Mouse (Mus musculus) hematopoietic stem cell, adult 5-6 weeks (primary cell): ENCODE results near the gene Gm3336. TPM values are rescaled to one million over a fixed set of nuclear protein-coding genes. Genes with fewer than 3 reads are reported as not detected.
A peak's percentile ranks its signal among the peaks of the same experiment; 100 is the strongest.

Experiments
- ATAC-seq, 2 experiments: fragments of 125-278 bp in 1 of 2; replicated peaks in 1 of 2; 2 replicates each; pipeline ENCODE4 v1.8.0; 2016 to 2017; ENCODE audit warnings: inconsistent platforms in 2 of 2, mild to moderate bottlenecking in 2 of 2, moderate number of reproducible peaks in 2 of 2, low read depth in 1 of 2, moderate TSS enrichment in 1 of 2; ENCODE audit not compliant: low FRiP score in 2 of 2, poor library complexity in 2 of 2, severe bottlenecking in 2 of 2, insufficient read depth in 1 of 2, low TSS enrichment in 1 of 2
- total RNA-seq: library from RNA; stranded (forward); fragments of 172-1452, 232-1000 nt; gene quantifications from 2 replicates; pipeline ENCODE4 v1.2.3, GENCODE M21; 2017

Gm3336 gene
- total RNA-seq, 1 experiment from 2014 or later: not detected

DNA sequence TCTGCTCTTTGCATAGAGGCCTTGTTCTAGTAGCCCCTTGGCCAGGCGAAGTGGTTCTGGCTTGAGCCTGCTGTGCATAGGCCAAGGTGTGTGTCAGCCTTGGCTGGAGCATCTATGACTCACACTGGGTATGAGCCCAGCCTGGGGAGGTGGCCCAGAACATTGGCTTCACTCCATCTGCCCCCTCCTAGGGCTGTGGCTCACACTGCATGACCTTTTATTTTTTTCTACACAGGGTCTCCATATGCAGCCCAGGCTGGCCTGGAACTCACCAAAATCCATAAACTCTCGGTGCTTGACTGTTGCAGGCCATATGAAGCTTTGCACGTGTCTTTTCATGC, 15.5 kb upstream of the Gm3336 start:
- ATAC-seq: no peak; a peak in 1 of 4 replicates

- no peak for ATAC-seq
These were observed 15.1 kb upstream of the Gm3336 start, which contains the start of gene Iqcn for GRCm38 (mm10) chr8:70703287-70703686. Gene Iqcn, plus strand, starts transcription at chr8:70703457.

DNA sequence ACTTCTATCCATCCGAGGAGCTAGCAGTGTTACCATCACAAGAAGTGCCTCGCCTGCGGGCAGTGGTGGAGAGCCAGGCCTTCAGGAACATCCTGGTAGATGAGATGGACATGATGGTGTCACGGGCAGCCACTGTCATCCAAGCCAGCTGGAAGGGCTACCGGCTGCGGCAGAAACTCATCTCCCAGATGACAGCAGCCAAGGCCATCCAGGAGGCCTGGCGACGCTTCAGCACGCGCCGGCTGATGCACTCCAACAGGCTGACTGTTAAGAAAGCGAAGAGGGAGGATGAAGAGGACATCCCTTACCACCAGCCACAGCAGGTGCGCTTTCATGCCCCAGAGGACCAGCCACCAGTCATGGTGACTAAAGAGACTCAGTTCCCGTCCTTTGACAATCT, 10.1 kb upstream of the Gm3336 start:
- no peak for ATAC-seq

GRCm38 (mm10) chr8:70709794-70710193, 8.5 kb upstream of the Gm3336 start:
- ATAC-seq: no peak

DNA sequence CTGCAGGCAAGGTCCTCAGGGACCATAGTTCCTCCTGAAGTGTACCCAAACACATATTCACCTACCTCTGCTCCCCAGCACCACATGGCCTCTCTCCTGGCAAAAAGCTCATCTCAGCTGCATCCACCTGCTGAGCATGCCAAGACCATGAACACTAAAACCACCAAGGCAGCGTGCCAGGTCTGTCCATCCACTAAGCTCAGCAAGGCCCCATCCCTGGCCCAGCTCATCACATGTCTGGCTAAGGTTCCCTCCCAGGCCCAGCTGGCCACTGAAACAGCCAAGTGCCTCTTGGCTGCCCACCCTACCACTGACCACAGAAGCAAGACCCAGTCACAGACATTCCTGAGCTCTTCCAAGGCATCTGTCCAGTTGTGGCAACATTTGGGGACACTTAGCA, 8.0 kb upstream of the Gm3336 start:
- no peak for ATAC-seq

GRCm38 (mm10) chr8:70711041-70711440, 7.3 kb upstream of the Gm3336 start:
- ATAC-seq: no peak; a peak in 1 of 4 replicates

- ATAC-seq: no peak
These were observed 4.4 kb upstream of the Gm3336 start for GRCm38 (mm10) chr8:70713991-70714390.

DNA sequence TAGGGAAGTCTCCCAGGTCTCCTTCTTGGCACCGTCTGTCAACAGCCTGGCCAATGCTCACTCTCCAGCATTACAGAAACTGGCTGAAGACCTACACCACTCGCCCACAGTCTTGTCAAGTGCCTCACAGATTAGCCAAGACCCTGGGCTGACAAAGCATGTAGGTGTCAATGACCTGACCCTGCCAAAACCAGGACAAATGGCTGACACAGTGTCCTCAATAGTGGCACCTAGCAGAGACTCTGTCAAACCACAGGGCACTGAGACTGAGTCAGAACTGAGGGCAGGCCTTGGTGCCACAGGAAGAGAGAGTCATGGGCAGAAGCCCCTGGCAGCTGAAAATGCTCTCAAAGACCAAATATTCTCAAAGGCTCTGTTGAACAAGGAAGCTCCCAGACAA, 3.3 kb upstream of the Gm3336 start:
- no peak for ATAC-seq

DNA sequence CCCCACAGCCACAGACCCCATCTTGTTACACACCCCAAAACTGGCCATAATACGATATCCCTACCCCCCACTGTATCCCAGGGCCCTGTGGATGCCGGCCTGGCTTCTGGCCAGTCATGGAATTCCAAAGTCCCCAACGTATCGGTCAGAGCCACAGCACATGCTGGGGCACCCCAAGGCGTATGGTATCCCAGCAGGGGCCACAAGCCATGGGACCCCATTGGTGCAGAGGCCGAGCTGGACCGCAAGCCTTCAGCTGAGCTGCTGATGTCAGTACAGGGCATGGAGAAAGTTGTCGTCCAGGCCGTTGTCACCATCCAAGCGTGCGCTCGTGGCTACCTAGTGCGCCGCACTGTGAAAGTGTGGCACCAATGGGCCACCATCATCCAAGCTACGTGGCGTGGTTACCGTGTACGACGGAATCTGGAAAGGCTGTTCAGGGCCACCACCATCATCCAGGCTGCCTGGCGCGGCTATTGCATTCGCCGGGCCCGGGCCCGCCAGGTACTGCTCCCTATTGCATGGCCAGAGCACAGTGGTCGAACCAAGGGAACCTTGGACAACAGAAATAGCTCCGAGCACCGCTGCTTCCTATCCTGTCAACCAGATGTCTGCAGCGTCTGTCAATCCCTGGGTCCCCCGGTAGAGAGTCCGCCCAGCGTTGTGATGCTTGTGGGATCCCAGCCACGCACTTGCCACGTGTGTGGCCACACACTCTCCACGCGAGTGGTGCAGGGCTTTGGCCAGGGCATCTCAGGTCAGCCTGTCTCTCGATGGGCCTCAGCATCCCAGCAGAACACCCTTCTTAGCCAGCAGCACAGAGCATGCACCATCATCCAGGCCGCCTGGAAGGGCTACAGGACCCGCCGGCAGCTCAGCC, 1.6 kb upstream of the Gm3336 start:
- no peak for ATAC-seq

DNA sequence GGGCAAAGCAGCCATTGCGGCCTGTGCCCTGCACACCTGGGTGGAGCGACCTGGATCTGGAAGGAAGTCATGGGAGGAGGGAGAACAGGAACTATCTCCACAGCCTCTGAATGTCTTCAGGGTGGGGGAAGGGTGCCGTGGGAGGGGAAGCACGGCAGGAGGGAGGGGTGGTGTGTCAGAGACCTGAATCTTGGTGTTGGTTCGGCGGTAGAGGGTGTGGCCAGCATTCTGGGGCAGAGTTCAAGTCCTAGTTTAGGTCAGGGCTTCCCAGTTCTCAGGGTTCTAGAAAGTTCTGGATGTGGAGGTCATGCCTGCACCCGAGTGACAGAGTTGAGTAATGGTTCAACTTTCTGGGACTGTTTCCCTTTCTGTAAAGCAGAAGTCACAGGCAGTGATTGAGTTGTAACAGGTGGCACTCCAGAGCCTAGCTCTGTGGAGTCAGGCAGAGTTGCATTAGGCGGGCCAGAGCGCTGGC, 1.5 kb downstream of the Gm3336 start:
- ATAC-seq: no peak

DNA sequence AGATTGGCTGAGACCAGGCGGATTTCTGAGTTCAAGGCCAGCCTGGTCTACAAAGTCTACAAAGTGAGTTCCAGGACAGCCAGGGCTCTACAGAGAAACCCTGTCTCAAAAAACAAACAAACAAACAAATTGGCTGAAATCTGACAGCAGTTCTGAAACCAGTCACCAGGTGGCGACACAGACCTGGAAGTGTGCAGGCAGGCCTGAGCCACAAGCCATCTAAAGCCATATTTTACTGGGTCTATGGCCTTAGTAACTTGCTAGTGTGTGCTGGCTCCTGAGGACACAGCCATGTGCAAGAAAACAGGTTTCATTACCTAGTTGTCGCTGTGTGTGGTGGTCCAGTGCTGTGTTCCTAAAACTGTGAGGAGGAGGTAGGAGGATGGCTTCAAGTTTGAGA, 2.4 kb downstream of the Gm3336 start:
- peak in 1 of 2 experiments; percentile 64; a peak in 1 of 4 replicates for ATAC-seq

- ATAC-seq: no peak
These were observed 3.3 kb downstream of the Gm3336 start for GRCm38 (mm10) chr8:70721601-70722000.

- no peak for ATAC-seq
These were observed 5.3 kb downstream of the Gm3336 start, which contains the start of gene Pde4c for GRCm38 (mm10) chr8:70723486-70724210. Gene Pde4c, plus strand, starts transcription at chr8:70723720.

GRCm38 (mm10) chr8:70724216-70724615, 5.9 kb downstream of the Gm3336 start:
- ATAC-seq: no peak

DNA sequence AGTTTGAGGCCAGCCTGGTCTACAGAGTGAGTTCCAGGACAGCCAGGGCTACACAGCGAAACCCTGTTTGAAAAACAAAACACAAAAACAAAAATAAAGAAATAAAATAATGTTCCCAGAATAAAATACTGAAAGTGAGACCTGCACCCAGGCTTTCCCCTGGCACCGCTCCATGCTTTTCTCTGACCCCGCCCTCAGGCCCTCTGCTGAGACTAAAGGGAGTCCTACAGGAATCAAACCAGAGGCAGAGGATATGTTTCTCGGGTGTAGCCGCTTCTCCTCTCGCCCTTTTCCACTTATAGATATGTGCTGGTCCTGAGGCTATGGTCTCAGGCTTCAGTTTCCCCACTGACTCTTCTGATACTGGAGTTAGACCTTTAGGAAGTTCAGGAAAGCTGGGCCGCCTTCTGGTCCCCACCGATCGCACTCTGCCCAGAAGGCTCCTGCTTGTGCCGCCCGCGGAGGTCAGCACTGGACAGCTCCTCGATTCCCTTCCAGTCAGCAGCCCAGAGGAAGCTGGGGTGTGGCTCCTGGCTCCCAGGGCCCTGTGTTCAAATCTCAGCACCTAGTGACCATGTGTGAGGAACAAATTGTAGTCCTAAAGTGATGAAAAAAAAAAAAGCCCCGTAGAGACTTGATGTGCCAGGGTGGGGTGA, 7.6 kb downstream of the Gm3336 start:
- ATAC-seq: no peak

DNA sequence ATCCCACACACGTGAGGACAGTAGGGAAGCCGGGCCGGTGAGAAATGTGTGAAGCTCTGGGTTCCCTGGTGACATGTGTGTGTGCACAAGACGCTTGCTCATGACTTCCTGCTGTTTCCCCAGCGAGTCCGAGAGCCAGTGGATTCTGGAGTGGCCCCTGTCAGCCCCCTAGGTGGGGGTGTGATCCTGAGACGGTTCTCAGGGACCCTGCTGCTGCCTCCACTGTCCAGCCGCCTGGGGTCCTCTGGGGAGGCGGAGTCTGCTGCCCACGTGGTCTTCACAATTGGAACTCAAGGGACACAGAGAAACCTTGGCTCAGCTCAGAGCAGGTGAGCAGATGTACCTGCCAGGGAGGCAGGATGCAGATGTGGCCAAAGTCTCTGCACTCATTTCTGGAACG, 8.4 kb downstream of the Gm3336 start:
- ATAC-seq: no peak

GRCm38 (mm10) chr8:70729808-70730475, 11.6 kb downstream of the Gm3336 start:
- peak; percentile 66 to 82 for ATAC-seq
